Mouse (Mus musculus): ENCODE results near the gene Clip3. TPM values are rescaled to one million over a fixed set of nuclear protein-coding genes. Genes with fewer than 3 reads are reported as not detected.

Gene Clip3
- polyA plus RNA-seq, 1 experiment from 2014 or later, result 52.5 TPM

DNA sequence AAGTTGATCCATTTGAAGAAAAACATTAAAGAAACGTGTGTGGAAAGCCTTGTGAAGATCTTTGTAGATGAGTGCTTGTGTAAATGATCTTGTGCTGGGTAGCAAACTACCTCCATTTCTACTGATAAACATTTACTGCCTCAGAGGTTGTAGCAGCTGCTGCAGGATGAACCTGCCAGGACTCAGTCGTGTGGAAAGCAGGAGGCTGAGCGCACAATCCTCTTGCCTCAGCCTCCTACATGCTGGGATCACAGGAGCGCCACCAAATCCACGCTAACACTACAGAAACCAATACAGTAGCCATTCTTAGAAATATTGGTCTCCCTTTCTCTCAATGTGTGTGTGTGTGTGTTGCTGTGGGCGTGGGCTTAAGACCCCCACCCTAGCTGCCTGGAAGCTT is 3.5 kb upstream of the Clip3 start:
- WGBS, result 71% methylated on average over 6 of the region's 6 CpGs
- ATAC-seq (replicated peaks; ENCODE audit: insufficient number of reproducible peaks, low FRiP score, low TSS enrichment, low read depth) (no peak), DNase-seq (ENCODE audit: low spot score) (no peak)
- H3K27me3 ChIP-seq (ENCODE audit: control insufficient read depth, insufficient read depth, low read length), result no peaks in the 10 kb centered on the region
- H3K36me3 ChIP-seq (replicated peaks; ENCODE audit: control insufficient read depth, insufficient read depth, low read depth, low read length), result no peaks in the 10 kb centered on the region
- no peak overlapping the region for H3K4me3 ChIP-seq (ENCODE audit: low read depth, low read length)
- no peaks in the 10 kb centered on the region; the same call in 1 of the 2 replicates for H3K4me1 ChIP-seq (ENCODE audit: control insufficient read depth, insufficient read depth, low read length)
- H3K4me2 ChIP-seq (ENCODE audit: low read depth, low read length), result no peak overlapping the region
- H3K9me3 ChIP-seq (replicated peaks; ENCODE audit: control insufficient read depth, low read length), result no peaks in the 10 kb centered on the region
- no peak overlapping the region for H3K9ac ChIP-seq (replicated peaks; ENCODE audit: low read length)
- H3K27ac ChIP-seq (replicated peaks; ENCODE audit: low read depth, low read length), result no peak overlapping the region

GRCm38 (mm10) chr7:30289071-30289713 is 2.3 kb upstream of the Clip3 start:
- WGBS, result 62% methylated on average over 7 of the region's 7 CpGs
- Histone ChIP-seq H3K9ac (replicated peaks; ENCODE audit: low read length) (peak overlapping the region; percentile 2; the same call in 1 of the 2 replicates), H3K4me1 (ENCODE audit: control insufficient read depth, insufficient read depth, low read length) (no peaks in the 10 kb centered on the region; the same call in 1 of the 2 replicates), H3K4me2 (ENCODE audit: low read depth, low read length) (no peak overlapping the region), H3K4me3 (ENCODE audit: low read depth, low read length) (no peak overlapping the region), H3K27ac (replicated peaks; ENCODE audit: low read depth, low read length) (no peak overlapping the region), H3K9me3 (replicated peaks; ENCODE audit: control insufficient read depth, low read length) (no peaks in the 10 kb centered on the region), H3K36me3 (replicated peaks; ENCODE audit: control insufficient read depth, insufficient read depth, low read depth, low read length) (no peaks in the 10 kb centered on the region; the same call in 1 of the 2 replicates), H3K27me3 (ENCODE audit: control insufficient read depth, insufficient read depth, low read length) (no peaks in the 10 kb centered on the region)
- DNase-seq (ENCODE audit: low spot score) (no peak), ATAC-seq (replicated peaks; ENCODE audit: insufficient number of reproducible peaks, low FRiP score, low TSS enrichment, low read depth) (no peak)

- H3K4me1 ChIP-seq (ENCODE audit: control insufficient read depth, insufficient read depth, low read length), result no peaks in the 10 kb centered on the region; the same call in 1 of the 2 replicates
- no peaks in the 10 kb centered on the region; the same call in none of the 2 replicates for H3K36me3 ChIP-seq (replicated peaks; ENCODE audit: control insufficient read depth, insufficient read depth, low read depth, low read length)
- ATAC-seq (replicated peaks; ENCODE audit: insufficient number of reproducible peaks, low FRiP score, low TSS enrichment, low read depth), result no peak; the same call in 1 of the 2 replicates
- H3K27ac ChIP-seq (replicated peaks; ENCODE audit: low read depth, low read length), result no peak overlapping the region
- H3K4me2 ChIP-seq (ENCODE audit: low read depth, low read length), result no peak overlapping the region
- H3K27me3 ChIP-seq (ENCODE audit: control insufficient read depth, insufficient read depth, low read length), result no peaks in the 10 kb centered on the region
- no peaks in the 10 kb centered on the region for H3K9me3 ChIP-seq (replicated peaks; ENCODE audit: control insufficient read depth, low read length)
- peak overlapping the region; percentile 2; the same call in 1 of the 2 replicates for H3K9ac ChIP-seq (replicated peaks; ENCODE audit: low read length)
- peak; percentile 42 for DNase-seq (ENCODE audit: low spot score)
- 41% methylated on average over 10 of the region's 10 CpGs for WGBS
- H3K4me3 ChIP-seq (ENCODE audit: low read depth, low read length), result no peak overlapping the region
Observed at GRCm38 (mm10) chr7:30289714-30290399, 1.7 kb upstream of the Clip3 start.

DNA sequence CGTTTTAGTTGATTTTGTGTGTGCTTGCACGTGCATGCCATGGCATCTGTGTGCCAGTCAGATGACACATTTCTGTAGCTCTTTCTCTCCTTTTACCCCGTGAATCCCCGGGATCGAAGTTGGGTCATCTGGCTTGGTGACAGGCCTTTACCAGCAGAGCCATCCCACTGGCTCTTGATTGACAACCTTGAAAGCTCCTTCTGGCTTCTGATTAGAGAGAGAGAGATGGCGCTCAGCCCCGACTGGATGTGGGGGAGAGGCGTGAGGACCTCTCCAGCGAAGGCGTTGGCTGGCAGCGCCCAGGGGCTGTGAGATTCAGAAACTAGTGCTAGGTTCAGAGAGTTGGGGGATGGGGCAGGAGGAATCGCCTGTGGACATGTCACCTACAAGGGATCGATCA is 2.3 kb downstream of the Clip3 start:
- Histone ChIP-seq H3K27ac (replicated peaks; ENCODE audit: low read depth, low read length) (no peak overlapping the region), H3K9me3 (replicated peaks; ENCODE audit: control insufficient read depth, low read length) (no peaks in the 10 kb centered on the region), H3K36me3 (replicated peaks; ENCODE audit: control insufficient read depth, insufficient read depth, low read depth, low read length) (peaks cover 5% of the 10 kb centered on the region), H3K9ac (replicated peaks; ENCODE audit: low read length) (no peak overlapping the region), H3K4me1 (ENCODE audit: control insufficient read depth, insufficient read depth, low read length) (no peaks in the 10 kb centered on the region; the same call in 1 of the 2 replicates), H3K4me3 (ENCODE audit: low read depth, low read length) (no peak overlapping the region), H3K4me2 (ENCODE audit: low read depth, low read length) (no peak overlapping the region), H3K27me3 (ENCODE audit: control insufficient read depth, insufficient read depth, low read length) (no peaks in the 10 kb centered on the region)
- ATAC-seq (replicated peaks; ENCODE audit: insufficient number of reproducible peaks, low FRiP score, low TSS enrichment, low read depth) (no peak), DNase-seq (ENCODE audit: low spot score) (no peak)
- 83% methylated on average over 13 of the region's 13 CpGs for WGBS

GRCm38 (mm10) chr7:30294296-30294695 is 2.8 kb downstream of the Clip3 start:
- Histone ChIP-seq H3K9ac (replicated peaks; ENCODE audit: low read length) (no peak overlapping the region), H3K36me3 (replicated peaks; ENCODE audit: control insufficient read depth, insufficient read depth, low read depth, low read length) (peaks cover 6% of the 10 kb centered on the region), H3K4me3 (ENCODE audit: low read depth, low read length) (no peak overlapping the region), H3K4me2 (ENCODE audit: low read depth, low read length) (no peak overlapping the region), H3K9me3 (replicated peaks; ENCODE audit: control insufficient read depth, low read length) (no peaks in the 10 kb centered on the region), H3K27ac (replicated peaks; ENCODE audit: low read depth, low read length) (no peak overlapping the region), H3K4me1 (ENCODE audit: control insufficient read depth, insufficient read depth, low read length) (no peaks in the 10 kb centered on the region; the same call in 1 of the 2 replicates), H3K27me3 (ENCODE audit: control insufficient read depth, insufficient read depth, low read length) (no peaks in the 10 kb centered on the region)
- no peak for DNase-seq (ENCODE audit: low spot score)
- no peak for ATAC-seq (replicated peaks; ENCODE audit: insufficient number of reproducible peaks, low FRiP score, low TSS enrichment, low read depth)
- WGBS, result 92% methylated on average over 5 of the region's 5 CpGs

- no peak overlapping the region for H3K9ac ChIP-seq (replicated peaks; ENCODE audit: low read length)
- H3K4me2 ChIP-seq (ENCODE audit: low read depth, low read length), result no peak overlapping the region
- DNase-seq (ENCODE audit: low spot score) (no peak), ATAC-seq (replicated peaks; ENCODE audit: insufficient number of reproducible peaks, low FRiP score, low TSS enrichment, low read depth) (no peak)
- H3K4me1 ChIP-seq (ENCODE audit: control insufficient read depth, insufficient read depth, low read length), result no peaks in the 10 kb centered on the region; the same call in 1 of the 2 replicates
- H3K4me3 ChIP-seq (ENCODE audit: low read depth, low read length), result no peak overlapping the region
- peaks cover 6% of the 10 kb centered on the region for H3K36me3 ChIP-seq (replicated peaks; ENCODE audit: control insufficient read depth, insufficient read depth, low read depth, low read length)
- H3K27ac ChIP-seq (replicated peaks; ENCODE audit: low read depth, low read length), result no peak overlapping the region
- 66% methylated on average over 10 of the region's 10 CpGs for WGBS
- H3K27me3 ChIP-seq (ENCODE audit: control insufficient read depth, insufficient read depth, low read length), result no peaks in the 10 kb centered on the region
- H3K9me3 ChIP-seq (replicated peaks; ENCODE audit: control insufficient read depth, low read length), result no peaks in the 10 kb centered on the region
Observed at GRCm38 (mm10) chr7:30295103-30295502, 3.6 kb downstream of the Clip3 start.

GRCm38 (mm10) chr7:30296816-30297215 is 5.3 kb downstream of the Clip3 start:
- DNase-seq (ENCODE audit: low spot score), result no peak
- no peaks in the 10 kb centered on the region for H3K4me1 ChIP-seq (ENCODE audit: control insufficient read depth, insufficient read depth, low read length)
- H3K36me3 ChIP-seq (replicated peaks; ENCODE audit: control insufficient read depth, insufficient read depth, low read depth, low read length), result peaks cover 9% of the 10 kb centered on the region
- H3K4me2 ChIP-seq (ENCODE audit: low read depth, low read length), result no peak overlapping the region
- H3K27me3 ChIP-seq (ENCODE audit: control insufficient read depth, insufficient read depth, low read length), result no peaks in the 10 kb centered on the region
- no peak overlapping the region for H3K4me3 ChIP-seq (ENCODE audit: low read depth, low read length)
- no peak overlapping the region for H3K27ac ChIP-seq (replicated peaks; ENCODE audit: low read depth, low read length)
- H3K9me3 ChIP-seq (replicated peaks; ENCODE audit: control insufficient read depth, low read length), result no peaks in the 10 kb centered on the region
- 94% methylated on average over 15 of the region's 15 CpGs for WGBS
- no peak for ATAC-seq (replicated peaks; ENCODE audit: insufficient number of reproducible peaks, low FRiP score, low TSS enrichment, low read depth)
- no peak overlapping the region for H3K9ac ChIP-seq (replicated peaks; ENCODE audit: low read length)

- WGBS, result 83% methylated on average over 16 of the region's 16 CpGs
- H3K9me3 ChIP-seq (replicated peaks; ENCODE audit: control insufficient read depth, low read length), result no peaks in the 10 kb centered on the region
- H3K27ac ChIP-seq (replicated peaks; ENCODE audit: low read depth, low read length), result no peak overlapping the region
- peaks cover 13% of the 10 kb centered on the region for H3K36me3 ChIP-seq (replicated peaks; ENCODE audit: control insufficient read depth, insufficient read depth, low read depth, low read length)
- DNase-seq (ENCODE audit: low spot score), result no peak
- ATAC-seq (replicated peaks; ENCODE audit: insufficient number of reproducible peaks, low FRiP score, low TSS enrichment, low read depth), result no peak
- no peaks in the 10 kb centered on the region for H3K27me3 ChIP-seq (ENCODE audit: control insufficient read depth, insufficient read depth, low read length)
- no peak overlapping the region for H3K4me2 ChIP-seq (ENCODE audit: low read depth, low read length)
- H3K9ac ChIP-seq (replicated peaks; ENCODE audit: low read length), result no peak overlapping the region
- H3K4me3 ChIP-seq (ENCODE audit: low read depth, low read length), result no peak overlapping the region
- H3K4me1 ChIP-seq (ENCODE audit: control insufficient read depth, insufficient read depth, low read length), result no peaks in the 10 kb centered on the region
Observed at GRCm38 (mm10) chr7:30297266-30297665, 5.7 kb downstream of the Clip3 start.

Measured in embryonic facial prominence, embryonic 11.5 days (tissue).